Mouse (Mus musculus): ENCODE measurements at regions not wholly inside any gene's neighbourhood (a gene's known extent, or its start where the extent isn't known, plus 50 kb on each side); places are given as distances from the start of the nearest gene placed in this dataset.
A peak's percentile ranks its signal among the peaks of the same experiment; 100 is the strongest.

DNA sequence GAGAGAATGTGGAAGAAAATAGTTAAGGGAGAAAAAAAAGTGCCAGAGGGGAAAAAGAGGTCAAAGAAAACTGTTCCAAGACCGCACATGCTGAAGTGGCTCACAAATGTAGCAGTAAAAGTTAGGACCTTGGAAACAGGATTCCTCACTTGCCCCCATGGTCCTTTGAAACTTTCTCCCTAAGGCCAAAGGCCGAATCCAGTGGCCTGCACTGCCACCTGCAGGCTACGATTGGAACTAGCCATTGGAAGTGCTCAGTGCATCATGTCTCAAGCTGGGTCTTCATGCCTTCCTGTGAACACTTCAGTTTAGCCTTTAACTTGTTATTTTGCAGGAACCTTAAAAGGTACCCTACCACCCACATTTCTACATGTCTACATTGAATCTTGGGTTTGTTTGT lies 56.3 kb upstream of the Mctp2 start:
- peak; percentile 40 to 83 for DNase-seq (ENCODE audit: inconsistent age in 2 of 2, low spot score in 1 of 2)

DNA sequence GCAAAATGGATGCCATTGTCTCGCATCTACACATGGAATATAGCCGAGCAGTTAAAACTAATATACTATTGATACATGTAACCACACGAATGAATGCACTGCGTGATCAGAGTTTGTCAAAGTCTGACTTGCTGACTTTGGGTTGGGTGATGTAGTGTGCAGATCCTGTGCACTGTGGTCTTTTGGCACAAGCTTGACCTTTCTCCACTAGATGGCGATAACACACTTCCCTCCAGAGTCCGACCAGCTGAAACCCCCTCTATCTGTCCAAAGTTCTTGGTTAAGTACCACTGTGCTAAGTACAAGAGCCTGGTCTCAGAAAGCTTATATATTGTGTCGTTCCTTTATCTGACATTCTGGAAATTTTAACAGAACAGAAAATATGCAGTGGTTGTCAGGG lies 84.9 kb upstream of the Mctp2 start:
- DNase-seq (ENCODE audit: inconsistent age in 2 of 2, low spot score in 1 of 2) = peak in 1 of 2 experiments; percentile 45

DNA sequence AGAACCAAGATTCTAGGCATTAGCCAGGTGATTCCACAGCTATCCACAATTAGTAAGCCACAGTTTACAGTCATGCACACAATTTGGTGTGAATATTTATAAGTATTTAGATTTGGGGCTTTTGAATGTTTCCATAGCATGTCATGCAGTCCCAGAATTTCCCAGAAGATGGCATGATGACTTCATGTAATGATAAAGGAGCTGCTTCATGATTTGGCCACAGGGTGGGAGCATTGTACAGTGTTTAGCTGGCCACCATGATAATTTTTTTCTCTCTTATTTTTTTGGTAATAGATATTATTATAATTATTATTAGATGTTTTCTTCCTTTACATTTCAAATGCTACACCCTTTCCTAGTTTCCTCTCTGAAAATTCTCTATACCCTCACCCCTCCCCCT lies 93.6 kb upstream of the Mctp2 start:
- DNase-seq (ENCODE audit: inconsistent age in 2 of 2, low spot score in 1 of 2) = peak; percentile 31 to 85

DNA sequence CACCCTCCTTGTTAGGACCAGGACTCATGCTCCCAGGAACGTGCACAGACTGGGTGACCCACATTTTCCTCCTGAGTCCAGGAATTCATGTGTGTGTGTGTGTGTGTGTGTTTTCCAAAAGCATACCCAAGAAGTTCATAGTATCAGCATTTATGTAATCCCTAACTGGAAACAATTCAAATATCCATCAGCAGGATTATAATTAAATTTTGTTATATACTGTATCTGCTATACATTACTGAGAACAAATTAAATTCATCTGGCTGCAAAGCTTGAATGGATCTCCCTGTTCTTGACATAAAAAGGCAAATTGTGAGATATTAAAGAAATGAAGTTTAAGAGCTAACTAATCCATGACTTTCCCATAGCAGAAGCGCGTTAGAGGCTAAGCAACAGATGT lies 99.7 kb upstream of the Mctp2 start:
- DNase-seq (ENCODE audit: inconsistent age in 2 of 2, low spot score in 1 of 2) = no peak

DNA sequence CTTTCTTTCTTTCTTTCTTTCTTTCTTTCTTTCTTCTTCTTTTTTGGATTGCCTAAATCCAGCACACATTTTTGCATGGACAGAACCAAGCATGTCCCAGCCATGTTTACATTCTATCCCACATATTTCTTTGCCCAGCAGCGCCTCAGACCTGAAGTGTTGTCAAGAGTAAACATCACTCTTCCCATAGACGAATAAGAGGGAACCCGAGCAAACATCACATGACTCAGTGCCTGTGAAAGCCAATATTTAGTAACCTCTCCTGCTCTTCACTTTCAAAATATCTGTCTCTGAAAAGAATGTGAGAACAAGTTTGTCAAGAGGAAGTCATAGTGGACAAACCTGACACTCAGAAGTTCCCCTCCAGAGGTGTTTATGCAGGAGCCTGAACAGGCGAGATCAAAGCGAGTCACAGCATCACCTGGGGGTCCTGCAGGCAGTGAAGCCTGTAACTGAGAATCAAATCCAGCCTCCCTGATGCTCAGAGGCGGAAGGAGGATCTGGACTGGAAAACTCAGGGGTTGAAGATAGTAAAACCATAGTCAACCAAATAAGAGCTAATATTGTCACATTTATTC lies 102.1 kb upstream of the Mctp2 start:
- DNase-seq (ENCODE audit: inconsistent age in 2 of 2, low spot score in 1 of 2) = no peak

DNA sequence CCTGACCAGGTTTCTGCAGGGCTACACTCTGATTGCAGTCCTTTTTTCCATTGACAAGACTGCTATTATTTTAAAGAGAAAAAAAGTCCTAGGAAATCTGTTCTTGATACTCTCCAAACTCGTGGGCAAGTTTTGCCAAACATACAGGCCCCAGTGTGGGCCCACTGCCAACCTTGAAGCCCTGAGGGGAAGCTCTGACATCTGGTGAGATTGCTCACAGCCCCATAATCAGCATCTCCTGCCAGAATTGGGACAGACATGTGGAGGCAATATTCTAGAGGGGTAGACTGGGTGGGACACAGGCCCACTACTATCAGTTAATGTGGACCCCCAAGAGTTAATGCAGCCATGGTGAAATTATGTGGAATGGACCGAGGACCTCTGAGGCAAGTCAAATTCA lies 132.1 kb upstream of the Mctp2 start:
- no peak for DNase-seq (ENCODE audit: inconsistent age in 2 of 2, low spot score in 1 of 2)

DNA sequence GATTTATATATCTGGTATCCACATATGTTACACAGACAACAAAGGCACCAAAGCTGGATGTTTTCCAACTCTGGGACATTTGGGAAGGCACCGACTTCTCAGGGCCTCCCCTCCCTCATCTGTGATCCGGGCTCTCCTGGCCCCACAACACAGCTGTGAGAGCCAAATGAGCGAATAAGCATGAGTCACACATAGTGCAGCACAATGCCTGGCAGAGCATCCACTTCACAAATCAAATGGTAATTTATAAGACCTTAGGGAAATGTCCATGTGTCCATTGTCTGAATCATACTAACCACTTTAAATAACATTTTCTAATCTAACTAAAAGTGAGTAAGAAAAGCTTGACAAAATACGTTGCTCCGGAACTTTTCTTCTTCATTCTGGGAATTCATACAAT lies 135.6 kb upstream of the Mctp2 start:
- peak in 1 of 2 experiments; percentile 27 for DNase-seq (ENCODE audit: inconsistent age in 2 of 2, low spot score in 1 of 2)

DNA sequence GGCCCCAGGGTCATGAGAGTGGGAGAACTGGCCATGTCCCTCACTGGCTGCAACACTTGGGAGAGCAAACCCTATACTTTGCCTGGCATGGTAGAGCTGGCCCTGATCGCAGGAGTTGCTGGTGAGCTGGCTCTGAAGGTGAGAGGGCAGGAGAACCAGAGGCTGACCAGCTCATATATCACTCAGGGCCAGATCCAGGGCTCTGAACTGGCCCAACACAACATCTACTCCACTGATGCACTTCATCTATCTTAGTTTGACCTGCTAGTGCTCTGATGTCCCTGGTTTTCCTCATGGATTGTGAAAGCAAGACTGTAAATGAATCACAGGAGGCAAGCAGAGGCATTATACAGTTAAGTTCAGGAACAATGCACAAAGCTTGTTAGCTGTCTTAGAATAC lies 137.6 kb upstream of the Mctp2 start:
- DNase-seq (ENCODE audit: inconsistent age in 2 of 2, low spot score in 1 of 2) = no peak

DNA sequence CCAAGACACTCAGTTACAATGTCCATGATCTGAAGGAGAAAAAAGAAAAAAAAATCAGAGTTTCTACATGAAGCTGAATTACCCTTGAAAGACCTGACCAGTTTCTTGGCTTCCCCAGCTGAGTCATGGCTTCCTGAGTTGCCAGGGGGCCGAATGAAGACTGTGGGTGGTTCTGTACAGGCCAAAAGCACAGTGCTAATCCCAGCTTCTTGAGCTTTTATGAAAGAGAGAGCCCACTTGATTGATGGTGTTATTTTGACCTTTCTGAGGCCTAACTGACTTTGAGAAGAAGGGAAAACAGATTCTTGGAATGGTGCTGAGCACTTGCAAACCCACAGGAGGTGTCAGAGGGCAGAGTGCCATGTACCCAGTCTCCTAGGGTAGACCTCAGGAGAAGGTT lies 138.4 kb upstream of the Mctp2 start:
- DNase-seq (ENCODE audit: inconsistent age in 2 of 2, low spot score in 1 of 2) = no peak

DNA sequence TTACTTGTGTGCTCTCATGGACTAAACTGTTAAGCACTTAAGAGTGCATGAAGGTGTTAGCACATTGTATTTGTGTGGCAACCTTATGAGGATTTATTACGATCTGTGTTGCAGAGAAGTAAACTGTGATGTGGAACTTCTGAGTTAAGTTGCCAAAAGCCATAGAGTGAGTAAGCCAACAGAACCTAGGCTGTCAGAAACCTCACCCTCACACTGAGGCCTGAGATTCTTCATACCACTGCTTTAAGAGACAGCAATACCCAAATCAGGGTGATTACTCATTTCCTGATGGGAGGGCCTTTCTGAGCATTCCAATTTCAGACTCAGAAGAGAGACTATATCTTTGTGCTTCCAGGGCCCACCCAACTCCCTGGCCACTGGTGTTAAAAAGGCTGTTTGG lies 140.5 kb upstream of the Mctp2 start:
- no peak for DNase-seq (ENCODE audit: inconsistent age in 2 of 2, low spot score in 1 of 2)

DNA sequence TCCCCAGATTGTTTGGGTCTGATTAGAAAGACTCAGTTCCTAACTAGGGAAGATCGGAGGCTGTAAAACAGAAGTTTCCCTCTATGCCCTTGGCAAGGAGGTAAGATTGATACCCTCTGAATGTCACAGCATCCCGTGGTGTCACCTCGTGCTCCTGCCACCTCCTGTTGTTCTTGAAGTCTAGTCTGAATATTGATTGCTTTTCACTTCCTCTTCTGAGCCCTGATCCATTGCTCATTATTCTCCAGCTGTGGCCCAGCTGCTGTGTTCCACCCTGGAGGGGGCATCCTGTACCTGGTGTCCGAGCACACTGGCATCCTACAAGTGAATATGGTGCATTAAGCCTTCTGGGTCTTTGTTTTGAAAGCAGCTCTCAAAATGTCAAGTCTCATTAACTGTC lies 156.6 kb upstream of the Mctp2 start:
- DNase-seq (ENCODE audit: inconsistent age in 2 of 2, low spot score in 1 of 2) = no peak

DNA sequence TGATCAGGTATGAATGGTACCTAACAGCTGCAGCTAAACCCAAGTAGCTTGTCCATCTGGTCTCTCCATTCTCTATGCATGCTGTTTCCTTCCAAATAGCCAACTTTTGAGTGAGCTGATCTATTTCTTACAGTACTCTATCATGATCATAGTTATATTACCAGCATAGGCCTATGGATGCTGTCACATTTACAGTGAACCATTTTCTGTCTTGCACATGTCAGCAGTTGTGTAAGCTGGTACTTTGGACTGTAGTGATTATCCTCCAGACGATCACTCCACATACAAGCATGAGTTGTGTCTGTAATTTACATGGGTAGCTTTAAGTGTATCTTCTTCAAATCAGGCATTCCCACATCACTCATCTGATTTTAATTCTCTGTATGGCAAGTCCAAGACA lies 158.2 kb upstream of the Mctp2 start:
- DNase-seq (ENCODE audit: inconsistent age in 2 of 2, low spot score in 1 of 2) = no peak

DNA sequence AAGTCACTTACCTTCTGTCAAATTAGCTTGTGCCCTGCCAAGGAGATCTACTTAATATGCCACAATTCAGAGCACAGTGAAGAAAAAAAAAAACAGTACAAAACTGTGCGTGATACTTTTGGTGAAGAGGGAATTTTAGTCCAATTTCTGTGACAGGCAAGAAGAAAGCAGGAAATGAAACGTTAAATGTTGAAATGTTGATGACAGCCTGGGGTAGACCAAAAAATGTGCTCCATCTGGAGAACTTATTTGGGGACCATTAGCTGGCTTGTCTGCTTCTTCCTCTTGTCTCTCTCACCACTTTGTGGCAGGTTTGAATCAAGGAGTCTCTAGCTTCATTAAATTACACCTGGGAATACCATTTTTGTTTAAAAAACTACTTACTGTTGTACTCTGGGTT lies 163.3 kb upstream of the Mctp2 start:
- DNase-seq (ENCODE audit: inconsistent age in 2 of 2, low spot score in 1 of 2) = no peak

DNA sequence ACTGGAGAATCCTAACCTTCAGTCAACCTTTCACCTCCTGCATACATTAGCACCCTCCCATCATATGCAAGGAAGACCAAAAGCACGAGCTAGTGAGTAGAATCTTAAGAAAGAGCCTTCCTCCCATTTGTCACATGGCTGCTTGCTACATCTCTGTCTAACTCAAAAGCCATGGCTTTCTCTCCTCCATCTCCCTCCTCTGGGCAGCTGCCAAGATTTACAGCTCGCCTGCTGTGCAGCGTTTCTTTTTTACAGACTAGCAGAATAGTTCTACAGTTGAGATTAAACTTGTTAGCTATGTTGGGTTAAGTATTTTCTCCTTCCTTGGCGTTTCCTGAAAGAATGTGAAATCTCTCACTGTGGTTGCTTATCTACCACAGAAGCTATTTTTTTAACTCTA lies 168.3 kb upstream of the Mctp2 start:
- no peak for DNase-seq (ENCODE audit: inconsistent age in 2 of 2, low spot score in 1 of 2)

DNA sequence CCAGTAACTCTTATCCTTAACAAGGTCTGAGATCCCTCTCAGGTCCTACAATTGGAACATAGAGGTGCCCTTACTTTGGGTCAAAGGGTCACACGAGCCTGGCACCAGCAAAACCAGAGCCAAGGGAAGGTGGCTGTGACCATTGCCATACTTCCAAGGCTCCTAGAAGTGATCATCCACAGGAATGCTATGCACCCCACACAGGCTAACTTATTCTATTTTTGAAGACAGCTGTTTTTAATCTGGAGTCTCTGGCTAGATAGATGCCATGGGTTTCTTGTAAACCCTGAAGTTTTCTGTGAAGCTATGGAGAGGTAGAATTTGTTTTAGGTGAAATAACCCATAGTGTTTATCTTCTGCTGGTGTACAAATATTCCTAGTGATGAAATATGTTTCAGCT lies 172.5 kb upstream of the Mctp2 start:
- DNase-seq (ENCODE audit: inconsistent age in 2 of 2, low spot score in 1 of 2) = no peak

DNA sequence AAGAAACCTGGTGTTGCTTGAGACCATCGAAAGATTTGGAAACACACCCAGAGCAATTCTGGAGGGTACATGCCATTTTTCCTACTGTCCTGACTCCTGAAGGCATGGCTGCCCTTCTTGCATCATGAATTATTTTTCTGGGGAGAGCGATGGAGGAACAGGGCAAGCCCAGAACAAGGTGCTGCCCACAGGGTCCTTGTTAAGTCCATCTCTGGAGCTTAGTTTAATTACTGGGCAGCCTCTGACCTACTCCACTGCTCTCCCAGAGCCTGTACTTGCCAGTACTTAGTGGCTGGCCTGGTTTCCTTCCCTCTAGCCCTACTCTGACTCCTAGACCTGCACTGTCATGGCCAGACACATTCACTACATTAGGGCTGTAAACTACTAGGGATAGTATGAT lies 174.9 kb upstream of the Mctp2 start:
- DNase-seq (ENCODE audit: inconsistent age in 2 of 2, low spot score in 1 of 2) = no peak

DNA sequence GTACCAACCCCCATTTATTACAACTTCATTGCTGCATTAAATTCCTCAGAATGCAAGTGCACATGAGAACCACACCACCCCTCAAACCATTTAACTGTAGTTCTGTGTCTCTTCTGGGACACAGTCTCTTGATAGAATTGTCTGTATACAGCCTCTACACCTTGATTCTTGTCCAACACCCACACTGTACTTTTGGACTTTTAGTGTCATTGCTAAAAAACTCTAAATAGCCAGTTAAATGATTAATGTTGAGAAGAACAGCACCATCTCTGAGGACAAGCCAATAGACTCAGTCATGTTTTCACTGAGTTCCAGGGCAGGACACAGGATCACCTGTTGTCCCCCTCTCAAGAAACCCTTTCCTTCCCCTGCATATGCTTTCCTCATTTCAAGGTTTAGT lies 183.8 kb upstream of the Mctp2 start:
- no peak for DNase-seq (ENCODE audit: inconsistent age in 2 of 2, low spot score in 1 of 2)

DNA sequence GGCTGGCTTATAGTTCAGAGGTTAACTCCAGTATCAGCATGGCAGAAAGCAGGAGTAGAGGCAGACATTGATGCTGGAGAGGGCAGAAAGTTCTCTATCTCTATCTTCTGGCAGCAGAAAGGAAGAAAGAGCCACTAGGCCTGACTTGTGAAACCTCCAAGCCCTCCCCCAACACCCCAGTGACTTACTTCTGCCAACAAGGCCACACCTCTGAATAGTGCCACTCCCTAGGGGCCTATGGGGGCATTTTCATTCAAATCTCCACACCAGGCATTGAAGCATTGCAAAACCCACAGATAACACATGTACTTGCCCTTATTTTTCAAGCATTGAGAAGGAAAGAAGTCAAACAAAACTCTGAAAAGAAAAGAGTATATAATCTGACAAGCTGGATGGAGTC lies 186.9 kb upstream of the Mctp2 start:
- DNase-seq (ENCODE audit: inconsistent age in 2 of 2, low spot score in 1 of 2) = no peak

DNA sequence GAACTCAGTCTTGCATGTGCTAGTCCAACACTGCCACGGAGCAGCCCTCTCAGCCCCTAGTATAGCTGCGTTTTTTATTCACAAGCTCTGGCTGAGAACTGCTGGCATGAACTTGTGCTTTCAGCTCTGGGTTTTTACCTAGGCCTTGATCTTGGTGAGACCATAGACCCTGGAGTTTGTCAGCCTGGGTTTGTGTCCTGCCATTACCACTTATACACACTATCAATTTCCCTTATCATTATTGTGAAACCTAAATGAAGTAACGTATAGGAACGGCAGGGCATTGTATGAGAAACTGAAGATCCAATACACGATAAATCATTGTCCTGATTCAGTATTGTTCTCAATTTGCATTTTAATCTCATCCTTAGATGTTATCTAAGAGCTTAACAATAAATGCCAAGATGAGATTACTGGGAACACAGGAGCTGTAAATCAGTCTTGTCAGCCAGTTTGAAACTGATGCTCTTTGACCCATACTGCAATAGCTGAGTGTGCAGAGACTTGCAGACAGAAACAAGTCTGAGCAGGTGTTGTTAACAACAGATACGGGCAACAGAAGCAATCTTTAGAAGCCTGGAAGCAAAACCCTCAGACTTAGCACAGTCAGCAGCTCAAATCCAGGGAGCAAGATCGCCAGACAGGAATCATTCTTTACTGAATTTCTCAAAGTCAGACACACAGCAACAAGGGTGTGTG lies 190.7 kb upstream of the Mctp2 start:
- no peak for DNase-seq (ENCODE audit: inconsistent age in 2 of 2, low spot score in 1 of 2)

DNA sequence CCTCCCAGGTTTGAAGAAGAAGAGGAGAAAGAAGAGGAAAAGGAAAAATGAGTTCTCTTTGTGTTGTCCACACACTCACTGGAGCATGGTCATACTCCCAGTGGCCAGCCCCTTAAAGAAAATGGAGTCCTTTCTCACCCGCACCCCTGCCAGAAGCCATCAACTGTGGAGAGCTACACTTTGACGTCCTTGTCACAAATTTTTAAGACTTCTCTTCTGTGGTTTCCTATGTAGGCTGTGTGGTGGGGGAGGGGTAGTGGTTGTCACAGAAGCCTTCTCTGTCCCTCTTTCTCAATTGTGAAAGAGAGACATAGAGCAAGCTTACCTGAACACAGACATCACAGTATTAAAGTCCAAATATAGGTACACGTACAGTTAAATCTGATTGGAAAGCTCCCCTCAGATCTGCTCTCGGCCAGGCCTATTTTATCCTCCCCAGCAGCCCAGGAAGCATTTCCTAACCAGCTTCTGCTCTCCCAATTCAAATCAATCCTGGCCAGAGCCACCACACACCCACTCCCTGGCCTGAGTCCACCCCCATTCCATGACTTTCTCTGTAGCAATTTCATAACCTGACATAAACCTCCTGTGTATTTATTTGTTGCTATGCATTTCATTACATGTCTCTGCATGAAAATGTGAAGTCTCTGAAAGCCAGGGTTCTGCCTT lies 192.3 kb upstream of the Mctp2 start:
- DNase-seq (ENCODE audit: inconsistent age in 2 of 2, low spot score in 1 of 2) = no peak

DNA sequence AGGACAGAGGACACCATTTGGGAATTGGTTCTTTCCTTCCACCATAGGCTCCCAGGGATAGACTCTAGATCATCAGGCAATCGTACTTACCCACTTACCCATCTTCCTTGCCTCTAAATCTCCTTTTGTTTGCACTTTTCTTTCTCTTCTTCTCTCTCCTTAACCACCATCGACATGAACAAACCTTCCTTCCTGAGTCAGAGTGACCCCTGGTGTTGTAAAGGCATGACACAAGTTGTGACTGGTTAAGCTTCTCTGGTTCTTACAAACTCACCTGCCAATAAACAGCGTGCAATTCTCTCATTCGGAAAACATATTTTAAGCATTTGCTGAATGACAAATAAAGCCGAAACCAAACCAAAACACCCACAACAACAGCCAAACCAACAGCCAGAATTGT lies 193.4 kb upstream of the Mctp2 start:
- no peak for DNase-seq (ENCODE audit: inconsistent age in 2 of 2, low spot score in 1 of 2)

DNA sequence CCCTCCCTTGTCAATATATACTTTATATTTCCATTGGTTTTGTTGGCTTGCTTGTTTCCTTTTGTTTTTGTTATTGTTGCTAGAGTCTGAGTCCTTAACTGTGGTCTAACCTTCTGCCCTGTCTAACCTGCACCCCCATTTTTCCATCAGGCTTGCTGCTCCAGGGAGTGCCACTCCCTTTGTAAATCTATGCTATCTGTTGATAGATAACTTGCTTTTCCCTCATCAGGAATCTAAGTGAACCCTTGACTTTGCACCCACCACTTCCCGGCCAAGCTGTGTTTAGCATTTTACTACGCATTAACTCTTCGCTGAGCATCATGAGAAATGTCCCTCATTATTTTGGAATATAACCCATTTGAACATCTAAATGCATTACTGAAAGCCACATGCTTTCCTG lies 193.8 kb upstream of the Mctp2 start:
- DNase-seq (ENCODE audit: inconsistent age in 2 of 2, low spot score in 1 of 2) = no peak

DNA sequence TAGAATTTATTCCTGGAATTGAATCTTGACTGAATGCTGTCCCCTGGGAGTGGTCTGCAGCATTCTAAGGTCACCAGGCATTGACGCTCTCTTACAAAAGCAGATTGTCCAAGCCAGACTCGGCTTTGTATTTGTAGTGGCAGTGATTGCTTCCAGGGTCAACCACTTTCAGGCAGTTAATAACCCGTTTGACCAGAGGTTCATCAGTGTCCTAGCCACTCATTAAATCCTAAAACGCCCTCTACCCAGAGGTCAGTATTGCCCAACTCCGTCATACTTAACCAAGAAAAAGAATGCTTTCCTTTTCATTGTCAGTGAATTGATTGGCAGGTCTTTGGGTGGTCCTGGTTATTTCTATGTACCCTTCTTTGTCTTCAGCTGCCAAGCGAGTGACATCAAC lies 194.6 kb upstream of the Mctp2 start:
- DNase-seq (ENCODE audit: inconsistent age in 2 of 2, low spot score in 1 of 2) = no peak

All from adrenal gland, adult (tissue).